Mouse (Mus musculus) CH12F3 (cell line): ENCODE data around the gene Alpk1.

Experiments
- in situ Hi-C: fragments of 300-500 bp; cut with MboI; formaldehyde crosslinking; loops from 2 replicates; pipeline ENCODE4 v1.14.3; 2020; ENCODE audit warnings: low sequenced_read_pairs

Gene Alpk1

GRCm38 (mm10) chr3:127633080-127634032, 147.0 kb downstream of the Alpk1 start, which contains the start of gene Neurog2:
Neurog2 (plus strand) TSS chr3:127633135.
- in situ Hi-C loops: loop anchor here (25.0 kb wide), 1 partner anchor 304 kb away; no protein-coding TSS in a partner anchor

- in situ Hi-C loops: loop anchor here (25.0 kb wide), 1 partner anchor 305 kb away; no protein-coding TSS in a partner anchor
Observed at GRCm38 (mm10) chr3:127632531-127632930, 147.8 kb downstream of the Alpk1 start.

GRCm38 (mm10) chr3:127631582-127631981, 148.7 kb downstream of the Alpk1 start:
- in situ Hi-C loops: loop anchor here (25.0 kb wide), 1 partner anchor 306 kb away; no protein-coding TSS in a partner anchor

GRCm38 (mm10) chr3:127630735-127631372, 149.5 kb downstream of the Alpk1 start:
- in situ Hi-C loops: loop anchor here (25.0 kb wide), 1 partner anchor 306 kb away; no protein-coding TSS in a partner anchor

GRCm38 (mm10) chr3:127630190-127630589, 150.1 kb downstream of the Alpk1 start:
- in situ Hi-C loops: loop anchor here (25.0 kb wide), 1 partner anchor 307 kb away; no protein-coding TSS in a partner anchor

- in situ Hi-C loops: loop anchor here (25.0 kb wide), 1 partner anchor 309 kb away; no protein-coding TSS in a partner anchor
Observed at GRCm38 (mm10) chr3:127628311-127629184, 151.8 kb downstream of the Alpk1 start.

- in situ Hi-C loops: loop anchor here (25.0 kb wide), 1 partner anchor 309 kb away; no protein-coding TSS in a partner anchor
Observed at GRCm38 (mm10) chr3:127627956-127628310, 152.4 kb downstream of the Alpk1 start.

GRCm38 (mm10) chr3:127627151-127627955, 153.0 kb downstream of the Alpk1 start:
- in situ Hi-C loops: loop anchor here (25.0 kb wide), 1 partner anchor 310 kb away; no protein-coding TSS in a partner anchor

- in situ Hi-C loops: loop anchor here (25.0 kb wide), 1 partner anchor 311 kb away; no protein-coding TSS in a partner anchor
Observed at GRCm38 (mm10) chr3:127626524-127626923, 153.8 kb downstream of the Alpk1 start.

- in situ Hi-C loops: loop anchor here (25.0 kb wide), 1 partner anchor 311 kb away; no protein-coding TSS in a partner anchor
Observed at GRCm38 (mm10) chr3:127625701-127626399, 154.5 kb downstream of the Alpk1 start.

GRCm38 (mm10) chr3:127625296-127625695, 155.0 kb downstream of the Alpk1 start:
- in situ Hi-C loops: loop anchor here (25.0 kb wide), 1 partner anchor 312 kb away; no protein-coding TSS in a partner anchor
